Mouse (Mus musculus) cerebellum, adult 2 months (tissue): ENCODE results near the gene Sostdc1.

Source experiments
- CTCF ChIP-seq: fragments of 200-500 bp; IDR thresholded peaks from 2 replicates; pipeline ENCODE4 v1.5.1; 2011; ENCODE audit warnings: low read depth, mild to moderate bottlenecking, control low read depth, low read length, moderate library complexity, borderline replicate concordance; ENCODE audit not compliant: insufficient read depth
- POLR2A ChIP-seq: fragments of 200-500 bp; IDR thresholded peaks from 2 replicates; pipeline ENCODE4 v1.6.1; 2011; ENCODE audit warnings: low read length, control low read depth, borderline replicate concordance; ENCODE audit not compliant: insufficient read depth

DNA sequence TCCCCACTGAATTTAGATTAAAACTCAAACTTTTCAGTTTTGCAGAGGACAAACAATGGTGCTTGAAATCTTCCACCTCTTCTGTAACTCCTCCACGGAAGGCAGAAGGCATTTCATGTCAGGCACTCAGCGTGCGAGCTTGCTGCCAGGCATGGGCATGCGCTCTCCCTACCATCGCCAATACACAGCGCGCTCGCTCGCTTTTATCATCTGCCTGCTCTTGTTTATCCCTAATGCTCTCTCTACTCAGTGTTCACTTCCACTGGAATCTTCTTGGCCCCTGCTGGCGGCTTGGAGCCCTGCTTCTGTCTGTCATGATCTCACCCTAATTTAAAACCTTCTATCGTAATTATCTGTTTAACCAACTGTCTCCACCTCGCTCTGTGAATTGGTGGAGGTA is 11.6 kb upstream of the Sostdc1 start:
- no peak for TF ChIP-seq CTCF
- no peak for TF ChIP-seq POLR2A
